Comparison of ENCODE assay signal across 8 mouse cellular contexts in genomic region chr17:53462603-53463495, GRCm38 (mm10). TPM values are rescaled to one million over a fixed set of nuclear protein-coding genes. Genes with fewer than 3 reads are reported as not detected.
DNase-seq lines count a peak whose midpoint lies in the region; ATAC-seq lines count a peak whose summit lies in the region.

TSS of gene Efhb (minus strand) at chr17:53463321.

- H3K27ac ChIP-seq in hindbrain, embryonic 15.5 days (replicated peaks), result peak within 1 kb of the TSS; percentile 23; the same call in 1 of the 2 replicates

- ATAC-seq in hindbrain, embryonic 15.5 days (ENCODE audit: low FRiP score, low read depth), result peak; percentile 96

- peak within 1 kb of the TSS; percentile 39 for H3K9ac ChIP-seq in hindbrain, embryonic 15.5 days

- H3K4me1 ChIP-seq in hindbrain, embryonic 15.5 days (replicated peaks), result peaks cover 13% of the 10 kb centered on the region

- H3K36me3 ChIP-seq in hindbrain, embryonic 15.5 days, result no peaks in the 10 kb centered on the region

- peak; percentile 97 for DNase-seq in R1 (ENCODE audit: low read depth, low spot score)
- DNase-seq in cerebellum, postnatal 25 days, result peak; percentile 51 to 75
- peak; percentile 92 for DNase-seq in gastrocnemius, adult 18-20 months (ENCODE audit: low spot score)
- DNase-seq in layer of hippocampus, postnatal 36 days, result peak; percentile 47 to 55
- peak; percentile 92 for DNase-seq in lung, postnatal 25 days (ENCODE audit: low spot score)
- DNase-seq in ovary, postnatal 36 days (ENCODE audit: low spot score), result peak; percentile 86
- peak; percentile 85 for DNase-seq in thymus, postnatal 4 days

- no peaks in the 10 kb centered on the region for H3K27me3 ChIP-seq in hindbrain, embryonic 15.5 days

- WGBS in hindbrain, embryonic 15.5 days, result 20% methylated on average over 26 of the region's 26 CpGs

- no peaks in the 10 kb centered on the region for H3K9me3 ChIP-seq in hindbrain, embryonic 15.5 days

- H3K4me3 ChIP-seq in hindbrain, embryonic 15.5 days, result peak within 1 kb of the TSS; percentile 45

- H3K4me2 ChIP-seq in hindbrain, embryonic 15.5 days, result peak within 1 kb of the TSS; percentile 75

RNA-seq across cellular contexts. Expression of gene Efhb, which starts in this region (rescaled TPM):
- total RNA-seq in gastrocnemius, adult 18-20 months (2021), result under 1 TPM; 0.14 to 0.17 TPM
- 1.1 and 1.3 TPM in 2 replicates for polyA plus RNA-seq in hindbrain, embryonic 15.5 days (2015; fragmentation: Nextera tagmentation; extraction: Ambion mirVana)
- total RNA-seq in layer of hippocampus, postnatal 36 days (2021), result under 1 TPM in 1 of 2 experiments, not detected in 1; 0.40 TPM

Comparison
In these comparisons a context has a peak if more than half of its experiments do, and no peak if none do; other contexts are left out.
1. Peak in every context shown above with its lines: DNase-seq, ATAC-seq, H3K4me3 ChIP-seq and H3K27ac ChIP-seq.
2. Peak in DNase-seq in gastrocnemius, adult 18-20 months; RNA of the gene not detected or under 1 TPM.
3. Peak in DNase-seq in layer of hippocampus, postnatal 36 days; RNA of the gene not detected or under 1 TPM.